Mouse (Mus musculus) left cerebral cortex, postnatal 4 days (tissue): Measurements from ENCODE around the gene Map7d1. TPM values are rescaled to one million over a fixed set of nuclear protein-coding genes. Genes with fewer than 3 reads are reported as not detected.

Experiments used
- DNase-seq: peaks from one replicate; pipeline ENCODE4 v3.0.0-alpha.2; 2022
- intact Hi-C: fragments of 180-260 bp; cut with DNase I; formaldehyde crosslinking; loops from one replicate; pipeline ENCODE4 v1.15.1; 2025
- total RNA-seq, 2 experiments: library from RNA; stranded (reverse); gene quantifications; 2 replicates each; pipeline ENCODE4 v1.2.3; 2021

Gene Map7d1
- total RNA-seq: 100 to 1,000 TPM; 211 to 214 TPM

DNA sequence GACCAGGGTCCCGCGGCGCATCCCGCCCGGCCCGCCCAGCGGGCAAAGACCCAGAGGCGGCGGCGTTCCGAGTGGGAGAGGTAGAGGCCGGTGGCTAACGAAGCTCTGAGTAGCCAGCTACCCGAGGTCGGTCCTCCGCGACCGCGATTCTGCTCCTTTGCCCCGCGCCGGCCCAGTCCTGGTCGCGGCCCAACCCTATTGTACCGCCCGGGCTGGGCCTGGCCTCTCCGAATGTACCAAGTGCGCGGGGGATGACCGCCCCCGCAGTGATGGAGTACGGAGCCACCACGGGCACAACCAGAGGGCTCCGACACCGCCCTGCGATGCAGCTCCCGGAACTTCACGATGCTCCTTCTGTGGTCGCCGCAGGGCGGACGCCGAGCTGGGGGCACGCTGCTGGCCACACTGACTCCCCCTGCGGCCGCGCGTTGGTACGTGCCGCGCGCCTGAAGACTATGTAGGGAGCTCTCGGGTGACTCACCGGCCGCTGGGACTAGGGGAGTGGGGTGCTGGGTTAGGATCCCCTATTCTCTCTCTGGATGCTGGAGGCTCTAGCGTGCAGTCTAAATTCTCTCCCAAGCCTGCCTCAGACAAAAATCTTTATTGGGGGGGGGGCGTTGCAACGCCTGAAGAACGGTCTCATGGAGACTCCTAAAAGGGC, at the start of gene Map7d1:
TSS of gene Map7d1 (minus strand) at position 213 of the 661 bp plus-strand sequence.
- intact Hi-C loops: loop anchor here (5.0 kb wide), 2 partner anchors 39 to 74 kb away; no protein-coding TSS in a partner anchor
- DNase-seq: peak; percentile 87

DNA sequence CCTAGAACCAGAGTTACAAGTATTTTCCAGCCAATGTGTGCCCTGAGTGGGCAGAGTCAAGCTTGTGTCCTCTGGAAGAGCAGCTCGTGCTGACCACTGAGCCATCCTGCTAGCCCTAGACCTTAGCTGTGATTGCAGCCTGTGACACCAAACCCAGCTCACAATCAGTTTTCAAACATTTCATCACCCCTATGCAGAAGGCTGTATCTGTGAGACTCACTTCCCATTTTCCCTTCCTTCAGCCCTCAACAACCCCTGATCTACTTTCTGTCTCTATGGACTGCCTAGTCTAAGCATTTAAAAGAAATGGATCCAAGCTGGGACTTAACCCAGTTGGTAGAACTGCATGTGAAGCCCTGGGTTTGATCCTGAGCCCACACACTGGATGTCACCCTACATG, 49.3 kb upstream of the Map7d1 start:
- intact Hi-C loops: no loop called here

DNA sequence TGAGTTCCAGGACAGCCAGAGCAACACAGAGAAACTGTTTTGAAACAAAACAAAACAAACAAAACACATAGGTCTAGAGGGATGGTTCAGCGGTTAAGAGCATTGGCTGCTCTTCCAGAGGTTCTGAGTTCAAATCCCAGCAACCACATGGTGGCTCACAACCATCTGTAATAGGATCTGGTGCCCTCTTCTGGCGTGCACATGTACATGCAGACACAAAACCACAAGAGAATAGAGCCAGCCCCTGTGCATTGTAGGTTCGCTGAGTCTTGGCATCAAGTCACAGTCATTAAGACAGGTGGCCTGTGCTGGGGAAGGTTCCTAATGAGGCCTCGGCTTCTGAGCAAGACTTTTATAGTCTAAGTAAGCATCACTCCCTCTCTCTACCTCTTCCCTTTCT, 47.7 kb upstream of the Map7d1 start:
- no peak for DNase-seq
- intact Hi-C loops: no loop called here

More for the DNA sequence above, 49.3 kb upstream of the Map7d1 start:
- no peak for DNase-seq

DNA sequence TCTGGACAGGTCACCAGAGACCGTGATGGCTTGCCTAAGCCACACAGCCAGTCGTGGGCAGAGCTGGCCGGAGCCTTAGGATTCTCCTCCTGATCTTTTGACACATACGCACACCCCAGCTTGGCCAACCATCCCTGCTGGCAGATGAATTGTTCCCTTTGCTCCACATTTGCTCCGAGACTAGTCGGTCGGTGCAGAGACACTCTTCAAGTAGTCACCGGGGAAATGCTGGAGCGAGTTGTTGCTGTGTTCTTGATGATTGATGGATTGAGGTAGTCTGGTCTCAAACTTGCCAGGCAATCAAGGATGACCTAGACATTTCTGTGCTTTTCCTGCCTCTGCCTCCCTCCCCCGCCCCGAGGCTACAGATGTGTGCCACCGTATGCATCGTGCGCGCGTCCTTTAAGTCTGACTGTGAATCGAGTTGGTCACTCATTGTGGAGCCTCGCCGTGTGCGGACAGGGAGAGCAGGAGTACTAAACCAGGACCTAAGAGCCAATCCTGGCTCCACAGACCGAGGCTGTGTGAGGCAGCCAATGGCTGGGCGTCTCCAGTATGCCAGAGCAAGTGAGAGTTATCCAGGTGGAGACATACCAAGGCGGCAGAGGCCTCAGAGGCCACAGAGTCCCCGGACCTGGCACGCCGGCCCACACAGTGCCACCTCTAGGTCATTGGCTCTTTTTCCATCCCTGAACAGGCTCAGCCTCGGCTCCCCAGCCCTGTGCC, 45.6 kb upstream of the Map7d1 start:
- intact Hi-C loops: no loop called here
- no peak for DNase-seq

DNA sequence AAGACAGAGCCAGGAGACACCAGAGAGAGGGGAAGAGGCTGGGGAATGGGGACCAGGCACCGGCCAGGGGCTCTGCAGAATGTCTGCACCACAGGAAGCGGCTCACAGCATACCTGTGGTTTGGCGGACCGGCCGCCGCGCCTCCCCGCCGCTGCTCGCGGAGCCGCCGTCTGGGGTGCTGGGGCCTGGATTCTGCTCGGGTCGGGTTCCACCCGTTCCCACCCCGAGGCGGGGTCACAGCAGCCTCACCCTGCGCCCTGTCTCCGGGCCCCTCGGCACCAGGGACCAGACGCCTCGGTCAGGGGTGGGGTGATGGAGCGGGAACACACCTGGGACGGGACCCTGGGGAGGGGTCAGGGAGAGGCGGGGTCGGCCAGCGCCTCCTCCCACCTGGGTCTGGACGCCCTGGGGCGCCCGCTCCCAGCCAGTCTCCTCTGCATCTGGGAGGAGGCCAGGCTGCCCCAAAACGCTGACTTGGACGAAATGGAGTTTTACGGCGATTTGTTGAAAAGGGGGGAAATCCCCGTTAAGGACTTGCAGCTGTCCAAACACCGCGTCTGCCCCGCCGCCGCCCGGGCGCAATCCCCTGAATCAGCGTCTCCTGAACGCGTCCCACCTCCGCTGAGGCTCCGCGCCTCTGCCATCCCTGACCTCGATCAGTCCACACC, 44.9 kb upstream of the Map7d1 start:
- intact Hi-C loops: no loop called here
- no peak for DNase-seq

DNA sequence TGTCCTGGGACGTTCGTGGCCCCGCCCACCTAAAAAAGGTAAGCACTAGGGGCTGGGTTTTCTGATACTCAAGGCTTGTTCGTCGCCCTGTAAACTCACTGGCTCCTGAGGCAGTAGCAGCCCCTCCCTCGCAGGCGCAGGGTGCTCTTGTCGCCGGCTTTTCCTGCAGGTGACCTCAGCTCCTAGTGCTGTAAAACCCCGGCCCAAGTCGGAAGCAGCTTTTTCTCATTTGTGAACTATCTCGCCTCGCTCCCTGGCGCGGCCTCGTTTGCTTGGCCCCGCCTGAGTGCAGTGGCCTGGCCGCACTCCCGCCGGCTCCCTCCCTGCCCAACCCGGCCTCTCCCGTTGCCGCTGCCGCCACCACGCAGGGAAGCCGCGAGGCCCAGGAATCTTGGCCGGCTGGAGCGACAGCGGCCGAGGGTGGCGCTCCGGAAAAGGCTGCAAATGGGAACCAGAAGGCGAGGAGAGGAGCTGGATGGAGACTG, 40.5 kb upstream of the Map7d1 start:
- peak; percentile 58 for DNase-seq
- intact Hi-C loops: no loop called here

DNA sequence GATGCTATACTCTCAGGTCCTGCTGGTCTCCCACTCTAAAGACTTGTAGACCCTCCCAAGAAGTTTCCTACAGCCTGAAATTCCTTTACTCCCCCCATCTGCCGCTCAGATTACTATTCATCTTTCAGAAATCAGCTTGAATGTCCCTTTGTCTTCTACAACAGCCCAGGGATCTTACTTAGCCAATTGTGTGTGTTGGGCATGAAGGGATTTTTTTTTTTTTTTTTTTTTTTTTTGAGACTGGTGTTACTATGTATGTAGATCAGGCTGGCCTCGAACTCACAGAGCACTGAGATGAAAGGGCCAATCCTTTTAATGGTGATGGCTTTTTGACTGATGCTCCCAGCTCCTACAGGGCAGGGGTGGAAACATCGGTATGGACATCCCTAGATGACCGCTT, 39.8 kb upstream of the Map7d1 start:
- no peak for DNase-seq
- intact Hi-C loops: no loop called here

DNA sequence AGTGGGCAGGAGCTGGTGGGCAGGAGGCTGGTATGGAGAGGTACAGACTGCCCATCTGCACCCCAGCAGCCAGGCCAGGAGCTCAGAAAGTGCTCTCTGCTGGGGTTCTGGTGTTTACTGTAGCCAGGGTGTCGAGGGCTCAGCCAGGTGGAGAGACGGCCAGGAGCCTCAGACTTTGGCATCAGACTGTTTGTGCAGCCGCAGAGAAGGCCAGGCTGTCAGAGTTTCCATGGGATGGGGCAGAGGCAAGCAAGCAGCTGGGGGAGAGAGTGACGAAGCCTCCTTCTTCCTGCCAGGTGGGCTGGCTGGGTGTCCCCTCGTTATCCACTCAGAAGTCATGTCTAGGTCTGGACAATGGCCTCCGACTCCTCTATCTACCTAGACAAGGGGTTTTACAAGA, 39.0 kb upstream of the Map7d1 start:
- DNase-seq: no peak
- intact Hi-C loops: no loop called here

DNA sequence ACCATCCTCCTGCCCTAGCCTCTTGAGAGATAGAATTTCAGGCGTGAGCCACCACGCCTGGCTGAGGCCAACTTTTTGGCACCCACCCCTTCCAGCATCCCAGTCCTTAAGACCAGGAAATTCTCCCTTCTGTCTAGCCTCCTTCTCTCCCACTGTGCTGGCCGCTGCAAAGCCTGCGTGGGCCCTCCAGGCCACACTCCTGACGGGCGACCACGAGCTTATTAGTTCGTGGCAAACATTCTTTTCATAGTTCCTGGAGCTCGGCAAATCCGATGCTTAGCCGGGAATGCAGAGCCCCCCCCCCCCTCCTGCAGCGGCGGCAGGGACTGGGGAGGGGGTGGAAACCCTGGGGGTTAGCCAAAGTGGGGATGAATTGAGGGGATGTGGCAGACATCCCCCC, 35.1 kb upstream of the Map7d1 start:
- DNase-seq: no peak
- intact Hi-C loops: no loop called here

DNA sequence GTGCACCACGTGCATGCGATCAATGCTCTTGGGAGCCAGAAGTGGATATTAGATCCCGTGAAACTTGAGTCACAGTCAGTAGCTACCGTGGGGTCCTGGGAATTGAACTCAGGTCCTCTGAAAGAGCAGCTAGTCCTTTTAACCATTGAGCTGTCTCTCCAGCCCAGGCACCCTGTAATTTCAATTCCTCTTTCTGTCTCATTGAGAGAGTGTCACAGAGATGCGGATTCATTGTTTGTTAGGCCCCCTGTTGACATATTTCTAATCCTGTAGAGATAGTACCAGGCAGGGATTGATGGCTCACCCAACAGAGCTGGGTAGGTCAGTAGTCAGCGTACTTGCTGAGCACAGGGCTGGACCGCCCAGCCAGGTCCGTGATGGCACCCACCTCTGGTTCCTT, 34.2 kb upstream of the Map7d1 start:
- intact Hi-C loops: no loop called here
- DNase-seq: no peak

DNA sequence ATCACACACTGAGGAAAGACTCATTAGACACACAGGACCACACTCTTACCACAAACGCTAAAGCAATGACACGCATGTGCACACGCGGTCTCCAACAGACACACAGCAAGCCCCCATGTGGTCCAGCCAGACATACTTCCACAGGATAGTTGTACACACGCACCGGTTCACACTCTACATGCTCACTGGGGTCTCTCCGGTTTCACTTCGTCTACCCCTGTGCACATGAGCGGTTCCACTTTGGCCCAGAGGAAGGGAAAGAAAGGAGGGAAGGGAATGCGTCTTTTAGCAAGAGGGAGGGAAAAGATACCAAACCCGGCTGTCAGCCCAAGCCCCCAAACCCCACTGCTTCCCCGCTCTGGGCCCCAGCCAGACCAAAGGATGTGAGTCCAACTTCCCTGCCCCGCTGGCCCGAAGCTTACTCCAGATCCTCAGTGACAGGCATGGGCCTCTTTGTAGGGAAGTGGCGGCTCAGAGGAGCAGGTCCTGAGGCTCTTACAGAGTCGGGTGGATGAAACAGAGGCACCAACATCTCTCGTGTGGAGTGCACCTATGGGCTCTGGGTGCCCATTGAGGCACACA, 32.0 kb upstream of the Map7d1 start:
- intact Hi-C loops: no loop called here
- DNase-seq: no peak

DNA sequence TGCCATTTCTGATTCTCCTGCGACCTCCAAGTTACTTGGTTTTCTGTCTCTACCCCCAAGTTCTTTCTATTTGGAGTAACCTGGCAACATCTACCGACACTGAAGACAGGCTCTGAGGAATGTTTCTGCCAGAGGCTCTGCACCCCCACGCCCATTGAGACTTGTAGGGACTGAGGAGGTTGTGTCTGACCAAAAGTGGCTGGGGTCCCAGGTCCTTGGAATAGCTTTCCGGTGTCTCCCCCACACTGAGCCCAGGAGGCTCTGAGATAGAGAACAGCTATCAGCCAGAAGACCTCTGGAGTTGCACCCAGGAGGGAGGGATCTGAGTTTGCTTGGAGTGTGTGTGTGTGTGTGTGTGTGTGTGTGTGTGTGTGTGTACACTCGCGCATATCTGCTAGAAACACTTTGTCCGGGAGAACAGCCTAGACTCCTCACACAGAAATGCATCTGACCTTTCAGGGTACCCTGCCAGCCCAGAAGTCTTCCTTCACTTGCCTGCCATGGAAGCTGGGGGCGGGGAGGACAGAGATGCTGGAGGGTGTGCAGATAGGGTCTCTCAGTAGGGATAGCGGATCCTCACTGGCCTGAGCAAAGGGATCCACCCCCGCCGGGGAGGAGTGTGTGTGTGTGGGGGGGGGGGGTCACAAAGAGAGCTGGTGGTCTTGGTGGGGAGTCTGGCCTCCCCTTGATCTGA, 31.3 kb upstream of the Map7d1 start:
- intact Hi-C loops: no loop called here
- DNase-seq: no peak

DNA sequence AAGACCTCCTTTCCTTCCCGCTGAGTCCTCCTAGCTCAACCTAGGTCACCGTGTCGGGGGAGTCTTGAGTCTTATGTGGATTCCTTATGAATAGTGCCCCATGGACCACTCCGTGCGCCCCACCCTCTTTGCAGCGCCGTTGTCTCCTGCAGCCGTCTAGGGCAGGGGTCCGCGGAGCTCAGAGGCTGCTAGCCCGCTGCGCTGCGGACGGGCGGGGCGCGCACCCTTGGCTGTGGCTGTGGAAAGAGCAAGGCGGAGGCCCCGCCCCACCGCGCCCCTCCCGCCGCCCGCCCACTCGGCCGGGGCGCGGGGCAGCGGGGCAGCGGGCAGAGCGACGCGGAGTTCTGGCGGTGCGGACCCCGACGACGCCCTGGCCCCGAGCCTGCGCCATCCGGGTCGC, 30.3 kb upstream of the Map7d1 start, which contains the start of gene Col8a2:
TSS of gene Col8a2 (plus strand) at position 302 of the 400 bp plus-strand sequence.
- intact Hi-C loops: no loop called here
- DNase-seq: no peak

DNA sequence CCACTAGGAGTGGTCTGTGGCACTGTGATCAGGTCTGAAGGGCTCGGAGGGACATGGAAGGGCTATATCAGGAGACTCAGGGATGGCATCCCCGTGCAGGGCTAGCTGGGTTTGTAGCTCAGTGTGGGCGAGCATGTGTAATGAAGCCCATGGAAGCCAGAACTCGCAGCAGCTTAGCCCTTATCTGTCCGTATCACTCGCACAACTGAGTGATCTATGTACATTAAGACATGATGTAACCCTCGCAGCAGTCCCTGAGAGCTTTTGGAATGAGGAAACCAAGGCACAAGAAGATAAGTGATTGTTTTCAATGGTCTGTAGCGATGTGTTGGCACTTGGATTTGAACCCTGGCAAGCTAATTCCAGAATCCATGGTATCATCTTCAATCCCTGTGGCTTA, 27.4 kb upstream of the Map7d1 start:
- DNase-seq: no peak
- intact Hi-C loops: no loop called here

DNA sequence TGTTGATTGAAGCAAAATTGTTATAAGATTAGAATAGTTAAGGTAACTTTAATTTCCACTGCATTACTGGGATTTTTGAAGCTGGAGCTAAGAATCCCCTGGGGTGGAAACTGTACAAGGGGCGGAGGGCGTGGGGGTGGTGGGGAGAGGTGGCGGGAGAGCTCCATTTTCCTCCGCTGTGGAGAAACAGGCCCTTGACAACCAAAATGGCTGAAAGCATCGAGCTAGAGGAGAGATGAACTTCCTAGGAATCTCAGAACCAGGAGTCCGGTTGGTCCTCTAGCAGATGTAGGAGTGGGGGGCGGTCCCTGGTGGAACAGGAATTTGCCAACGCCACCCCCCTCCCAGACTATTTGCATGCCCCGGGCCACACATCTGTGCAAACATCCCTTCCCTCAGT, 25.6 kb upstream of the Map7d1 start:
- DNase-seq: no peak
- intact Hi-C loops: no loop called here

DNA sequence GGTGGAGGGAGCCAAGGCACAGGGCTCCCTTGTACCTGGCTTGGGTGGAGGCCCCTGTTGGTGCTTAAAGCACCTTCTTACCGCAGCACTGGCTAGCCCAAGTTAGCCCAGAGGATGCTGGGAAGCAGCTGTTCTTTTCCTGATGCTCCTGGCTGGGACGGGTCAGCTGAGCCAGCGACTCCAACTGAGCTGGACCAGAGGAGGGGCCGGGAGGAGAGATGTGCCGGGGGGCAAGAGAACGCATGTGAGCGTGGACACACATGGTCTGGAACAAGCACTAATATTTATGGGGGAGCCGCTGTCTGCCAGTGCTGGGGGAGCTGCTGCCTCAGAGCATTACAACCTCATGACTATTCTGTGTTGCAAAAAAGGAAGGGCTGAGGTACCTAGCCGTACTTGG, 22.8 kb upstream of the Map7d1 start:
- no peak for DNase-seq
- intact Hi-C loops: loop anchor here (5.0 kb wide), 1 partner anchor 52 kb away; no protein-coding TSS in a partner anchor

DNA sequence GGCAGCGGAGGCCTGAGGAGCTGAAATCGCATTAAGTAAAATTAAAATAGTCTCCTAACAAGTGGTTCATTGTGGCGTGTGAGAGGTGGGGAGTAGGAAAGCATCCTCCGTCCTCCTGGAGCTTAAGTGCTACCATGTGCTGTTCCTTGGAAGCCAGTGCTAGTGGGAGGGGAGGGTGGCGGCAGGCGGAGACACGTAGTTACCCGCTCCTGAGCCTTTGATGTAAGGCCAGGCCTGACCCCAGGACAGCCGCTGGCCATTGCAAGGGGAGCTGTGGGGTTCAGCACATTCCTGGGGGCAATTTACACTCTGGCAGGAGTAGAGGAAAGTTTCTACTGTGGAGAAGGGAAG, 22.4 kb upstream of the Map7d1 start:
- DNase-seq: no peak
- intact Hi-C loops: loop anchor here (5.0 kb wide), 1 partner anchor 51 kb away; no protein-coding TSS in a partner anchor

DNA sequence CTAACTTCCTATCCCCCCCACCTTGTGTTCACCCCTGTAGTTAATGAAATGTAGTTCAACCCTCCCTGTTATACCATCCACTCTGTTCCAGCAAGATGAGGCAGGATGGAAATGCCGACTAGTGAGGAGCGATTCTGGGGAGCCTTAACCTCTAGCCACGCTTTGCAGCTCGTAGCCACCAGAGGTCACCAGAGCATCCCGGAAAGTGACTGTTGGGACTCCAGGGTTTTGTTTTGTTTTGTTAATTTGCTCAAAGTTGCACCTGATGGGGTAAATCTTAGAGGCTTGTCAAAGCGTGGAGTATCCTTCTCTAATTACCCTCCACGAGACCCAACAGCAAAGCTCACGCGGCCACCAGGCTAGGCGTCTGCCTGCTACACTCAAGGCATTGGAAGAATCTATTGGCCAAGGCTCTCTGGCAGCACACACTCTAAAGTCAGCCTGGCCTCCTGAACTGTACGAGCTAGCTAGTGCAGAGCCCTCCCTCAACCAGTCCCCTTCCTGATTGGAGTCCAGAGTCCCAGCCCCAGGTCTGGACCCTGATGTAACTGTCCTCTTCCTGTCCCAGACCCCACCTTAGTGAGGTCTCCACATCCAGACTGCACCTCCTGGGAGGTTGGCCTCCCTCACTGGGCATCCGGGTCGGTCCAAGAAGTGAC, 21.9 kb upstream of the Map7d1 start:
- peak; percentile 57 for DNase-seq
- intact Hi-C loops: loop anchor here (5.0 kb wide), 1 partner anchor 51 kb away; no protein-coding TSS in a partner anchor

DNA sequence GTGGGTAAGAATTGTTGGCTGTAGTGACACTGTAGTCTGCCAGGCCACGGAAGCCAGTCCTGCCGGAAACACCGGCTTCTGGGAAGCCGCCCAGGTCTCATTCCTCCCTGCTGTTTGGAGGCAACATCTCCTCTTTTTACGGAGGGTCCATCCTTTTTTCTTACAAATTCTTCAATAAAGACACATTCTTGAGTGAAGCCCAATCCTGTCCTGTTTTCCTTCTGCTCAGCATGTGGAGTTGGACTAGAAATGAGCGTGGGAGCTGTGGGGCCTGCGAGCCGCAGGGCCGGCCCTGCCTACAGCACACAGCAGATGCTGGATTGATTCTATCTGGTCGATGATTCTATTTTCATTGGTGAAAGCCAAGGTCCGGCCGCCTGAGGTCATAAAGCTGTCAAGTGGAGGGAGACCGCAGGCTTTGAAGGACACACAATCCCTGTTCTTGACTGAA, 19.6 kb upstream of the Map7d1 start:
- intact Hi-C loops: loop anchor here (5.0 kb wide), 1 partner anchor 48 kb away; no protein-coding TSS in a partner anchor
- peak; percentile 74 for DNase-seq

DNA sequence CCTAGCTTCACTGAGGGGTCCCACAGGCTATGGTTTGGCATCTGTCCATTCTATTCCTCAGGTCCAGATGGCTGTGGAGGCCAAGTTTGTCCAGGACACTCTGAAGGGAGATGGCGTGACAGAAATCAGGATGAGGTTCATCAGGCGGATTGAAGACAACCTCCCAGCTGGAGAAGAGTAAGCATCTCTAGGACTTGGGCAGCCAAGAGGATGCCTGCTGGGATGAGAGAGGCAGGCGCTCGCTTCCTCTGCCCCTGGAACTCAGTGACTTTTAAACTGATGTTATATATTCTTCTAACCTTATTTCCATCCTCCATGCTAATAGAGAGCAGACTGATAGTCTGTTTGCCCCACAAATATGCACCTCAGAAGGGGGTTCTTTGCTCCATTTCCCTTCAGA, 18.9 kb upstream of the Map7d1 start:
- DNase-seq: peak; percentile 37
- intact Hi-C loops: loop anchor here (5.0 kb wide), 1 partner anchor 48 kb away; no protein-coding TSS in a partner anchor
